In genomic region chr8:9596003-9596402, GRCm38 (mm10) we compare ENCODE assay signal across 17 mouse cellular contexts.
"Had no signal": no experiment of that assay in that cellular context is flagged by ENCODE, and none has a peak within 500 bp of the region (broad histone marks: within the 10 kb centered on the region; RNA-seq: fewer than 3 reads in every experiment).

No protein-coding gene starts in this region.

- H3K9ac ChIP-seq: limb, embryonic 13.5 days; liver, embryonic 12.5 days; liver, embryonic 15.5 days; midbrain, embryonic 12.5 days; midbrain, embryonic 15.5 days; neural tube, embryonic 12.5 days; neural tube, embryonic 15.5 days; stomach, embryonic 15.5 days had no signal

- H3K4me1 ChIP-seq: limb, embryonic 10.5 days; limb, embryonic 13.5 days; liver, embryonic 12.5 days; liver, embryonic 15.5 days; midbrain, embryonic 12.5 days; neural tube, embryonic 12.5 days; neural tube, embryonic 15.5 days; stomach, embryonic 15.5 days had no signal

- H3K9me3 ChIP-seq: limb, embryonic 10.5 days; limb, embryonic 13.5 days; liver, embryonic 12.5 days; liver, embryonic 15.5 days; midbrain, embryonic 12.5 days; midbrain, embryonic 15.5 days; neural tube, embryonic 12.5 days; neural tube, embryonic 15.5 days; stomach, embryonic 15.5 days had no signal

- H3K36me3 ChIP-seq: limb, embryonic 10.5 days; limb, embryonic 13.5 days; liver, embryonic 12.5 days; liver, embryonic 15.5 days; midbrain, embryonic 12.5 days; midbrain, embryonic 15.5 days; neural tube, embryonic 12.5 days; neural tube, embryonic 15.5 days; stomach, embryonic 15.5 days had no signal

- DNase-seq: kidney, adult 18-20 months; liver; lung, adult 18-20 months; right cerebral cortex, adult 18-20 months; right cerebral cortex, postnatal 14 days; spleen, adult 18-20 months; thymus, postnatal 25 days had no signal

- H3K4me3 ChIP-seq: limb, embryonic 10.5 days; limb, embryonic 13.5 days; liver, embryonic 12.5 days; liver, embryonic 15.5 days; midbrain, embryonic 12.5 days; midbrain, embryonic 15.5 days; neural tube, embryonic 12.5 days; neural tube, embryonic 15.5 days; stomach, embryonic 15.5 days had no signal

- H3K27ac ChIP-seq: limb, embryonic 10.5 days; limb, embryonic 13.5 days; liver, embryonic 12.5 days; liver, embryonic 15.5 days; macrophage; midbrain, embryonic 12.5 days; midbrain, embryonic 15.5 days; neural tube, embryonic 12.5 days; neural tube, embryonic 15.5 days; stomach, embryonic 15.5 days had no signal

- H3K27me3 ChIP-seq: limb, embryonic 13.5 days; liver, embryonic 12.5 days; liver, embryonic 15.5 days; midbrain, embryonic 12.5 days; midbrain, embryonic 15.5 days; neural tube, embryonic 12.5 days; neural tube, embryonic 15.5 days; stomach, embryonic 15.5 days had no signal
